Mouse (Mus musculus): ENCODE measurements around the gene Crhr2.

Gene Crhr2

DNA sequence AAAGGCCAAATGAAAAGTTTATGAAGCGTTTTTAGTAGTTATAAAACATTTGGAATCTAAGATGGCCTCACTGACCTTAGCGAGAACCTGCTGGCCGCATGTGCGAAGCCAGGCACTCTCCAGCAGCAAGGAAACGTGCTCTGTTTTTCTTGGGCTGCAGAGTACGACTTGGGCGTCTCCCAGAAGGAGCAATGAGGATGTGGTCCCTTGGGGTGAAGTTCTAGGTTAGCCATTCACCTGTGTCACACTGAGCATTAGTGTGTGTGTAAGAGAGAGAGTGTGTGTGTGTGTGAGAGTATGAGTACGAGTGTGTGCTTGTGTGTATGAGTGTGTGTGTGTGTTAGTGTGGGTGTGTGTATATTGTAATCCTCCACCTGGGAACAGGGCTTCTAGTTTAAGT is 89.6 kb downstream of the Crhr2 start:
- DNase-seq: no peak
